12 mouse cellular contexts compared by ENCODE assay signal in the genomic region with DNA sequence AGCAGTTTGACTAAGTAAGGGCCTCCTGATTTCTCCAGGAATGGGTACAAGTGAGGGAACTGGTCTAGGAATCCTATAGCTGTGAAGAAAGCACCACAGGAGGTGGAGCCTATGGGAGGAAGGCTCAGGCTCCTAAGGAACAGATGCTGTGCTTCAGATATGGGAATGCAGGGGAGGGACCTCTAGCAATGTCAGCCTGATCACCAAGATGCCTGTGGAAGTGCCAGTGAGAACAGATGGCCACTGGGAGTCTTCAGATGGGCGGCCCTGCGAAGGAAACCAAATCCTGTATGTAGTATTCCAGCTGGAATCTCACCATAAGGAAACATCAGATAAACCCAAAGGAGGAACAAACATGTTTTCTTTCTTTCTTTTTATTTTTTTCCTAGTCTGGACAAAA.
DNase-seq lines count a peak whose midpoint lies in the region; ATAC-seq lines count a peak whose summit lies in the region.
"Had no signal": no experiment of that assay in that cellular context is flagged by ENCODE, and none has a peak within 500 bp of the region (broad histone marks: within the 10 kb centered on the region; RNA-seq: fewer than 3 reads in every experiment).

No protein-coding gene starts in this region.

- peak; percentile 86 for ATAC-seq in forebrain, embryonic 14.5 days
- no peak for ATAC-seq in forebrain, embryonic 11.5 days (replicated peaks; ENCODE audit: low FRiP score)
- no peak for ATAC-seq in activated CD4-positive, CD25-positive, alpha-beta regulatory T cell, adult 4 months

- H3K27me3 ChIP-seq in forebrain, embryonic 14.5 days (replicated peaks; ENCODE audit: control insufficient read depth, insufficient read depth, low read length), result no peaks in the 10 kb centered on the region
- no peaks in the 10 kb centered on the region for H3K27me3 ChIP-seq in forebrain, embryonic 11.5 days (ENCODE audit: control insufficient read depth, insufficient read depth, low read length)
- H3K27me3 ChIP-seq: hindbrain, embryonic 13.5 days; liver, embryonic 15.5 days had no signal

- no peak overlapping the region for H3K9ac ChIP-seq in forebrain, embryonic 14.5 days (ENCODE audit: low read length)
- no peak overlapping the region for H3K9ac ChIP-seq in forebrain, embryonic 11.5 days (ENCODE audit: low read length)
- H3K9ac ChIP-seq: hindbrain, embryonic 13.5 days; liver, embryonic 15.5 days had no signal

- no peak overlapping the region for H3K4me2 ChIP-seq in forebrain, embryonic 14.5 days (ENCODE audit: low read length)
- H3K4me2 ChIP-seq in forebrain, embryonic 11.5 days (ENCODE audit: low read depth, low read length, severe bottlenecking), result no peak overlapping the region
- H3K4me2 ChIP-seq: hindbrain, embryonic 13.5 days; liver, embryonic 15.5 days; midbrain, embryonic 11.5 days had no signal

- H3K9me3 ChIP-seq in forebrain, embryonic 14.5 days (replicated peaks; ENCODE audit: control insufficient read depth, low read length), result no peaks in the 10 kb centered on the region
- no peaks in the 10 kb centered on the region for H3K9me3 ChIP-seq in forebrain, embryonic 11.5 days (ENCODE audit: control insufficient read depth, low read length)
- H3K9me3 ChIP-seq: hindbrain, embryonic 13.5 days; liver, embryonic 15.5 days had no signal

- H3K4me3 ChIP-seq in forebrain, embryonic 14.5 days (ENCODE audit: low read depth, low read length), result no peak overlapping the region
- no peak overlapping the region for H3K4me3 ChIP-seq in forebrain, embryonic 11.5 days (ENCODE audit: low read depth, low read length)
- H3K4me3 ChIP-seq: erythroblast, embryonic 14.5 days; hindbrain, embryonic 13.5 days; liver, embryonic 15.5 days had no signal

- WGBS in forebrain, embryonic 14.5 days, result 66% methylated on average over 2 of the region's 2 CpGs
- WGBS in forebrain, embryonic 11.5 days, result 88% methylated on average over 2 of the region's 2 CpGs

- H3K27ac ChIP-seq in forebrain, embryonic 14.5 days (ENCODE audit: low read depth, low read length), result peak overlapping the region; percentile 27; the same call in 1 of the 2 replicates
- no peak overlapping the region for H3K27ac ChIP-seq in forebrain, embryonic 11.5 days (ENCODE audit: low read depth, low read length)
- H3K27ac ChIP-seq: hindbrain, embryonic 13.5 days; liver, embryonic 15.5 days had no signal

- DNase-seq in forebrain, embryonic 14.5 days (ENCODE audit: low spot score), result peak; percentile 71
- no peak for DNase-seq in forebrain, embryonic 11.5 days (ENCODE audit: low spot score)
- DNase-seq in layer of hippocampus, adult 9-11 months, result peak; percentile 84
- DNase-seq in layer of hippocampus, postnatal 36 days, result no peak
- DNase-seq in cerebellum, adult 9-11 months, result peak; percentile 62
- DNase-seq in right cerebral cortex, adult 2 months (ENCODE audit: low spot score in 2 of 2), result peak; percentile 66 to 79
- no peak for DNase-seq in ovary, postnatal 10 days (ENCODE audit: low spot score)

- H3K4me1 ChIP-seq in forebrain, embryonic 14.5 days (ENCODE audit: control insufficient read depth, insufficient read depth, low read length), result 0 out of 2 replicates have a peak, but pooled peaks cover 2% of the 10 kb centered on the region
- H3K4me1 ChIP-seq in forebrain, embryonic 11.5 days (replicated peaks; ENCODE audit: control insufficient read depth, insufficient read depth, low read length), result no peaks in the 10 kb centered on the region
- H3K4me1 ChIP-seq: hindbrain, embryonic 13.5 days had no signal

- no peaks in the 10 kb centered on the region for H3K36me3 ChIP-seq in forebrain, embryonic 14.5 days (ENCODE audit: control insufficient read depth, insufficient read depth, low read length)
- H3K36me3 ChIP-seq in forebrain, embryonic 11.5 days (ENCODE audit: control insufficient read depth, insufficient read depth, low read length), result no peaks in the 10 kb centered on the region
- H3K36me3 ChIP-seq: hindbrain, embryonic 13.5 days; liver, embryonic 15.5 days had no signal

Comparison
In these comparisons a context has a peak if more than half of its experiments do, and no peak if none do; other contexts are left out.
1. DNase-seq: peak in forebrain, embryonic 14.5 days (single experiment), layer of hippocampus, adult 9-11 months (single experiment), cerebellum, adult 9-11 months (single experiment) and right cerebral cortex, adult 2 months (2 of 2); none in forebrain, embryonic 11.5 days (single experiment), layer of hippocampus, postnatal 36 days (0 of 2) and ovary, postnatal 10 days (single experiment).